Mouse (Mus musculus): ENCODE measurements around the gene Krt2. TPM values are rescaled to one million over a fixed set of nuclear protein-coding genes. Genes with fewer than 3 reads are reported as not detected.

Gene Krt2
- total RNA-seq (2021): not detected

- no peak for DNase-seq (ENCODE audit: low spot score)
- intact Hi-C loops (cut with DNase I): no loop called here
These were observed at the start of gene Krt2 for GRCm38 (mm10) chr15:101817875-101818274. Krt2 (minus strand) TSS chr15:101818169.

- intact Hi-C loops (cut with DNase I): loop anchor here (5.0 kb wide), 1 partner anchor 91 kb away; no protein-coding TSS in a partner anchor
- no peak for DNase-seq (ENCODE audit: low spot score)
These were observed 48.8 kb upstream of the Krt2 start for GRCm38 (mm10) chr15:101866754-101867153.

DNA sequence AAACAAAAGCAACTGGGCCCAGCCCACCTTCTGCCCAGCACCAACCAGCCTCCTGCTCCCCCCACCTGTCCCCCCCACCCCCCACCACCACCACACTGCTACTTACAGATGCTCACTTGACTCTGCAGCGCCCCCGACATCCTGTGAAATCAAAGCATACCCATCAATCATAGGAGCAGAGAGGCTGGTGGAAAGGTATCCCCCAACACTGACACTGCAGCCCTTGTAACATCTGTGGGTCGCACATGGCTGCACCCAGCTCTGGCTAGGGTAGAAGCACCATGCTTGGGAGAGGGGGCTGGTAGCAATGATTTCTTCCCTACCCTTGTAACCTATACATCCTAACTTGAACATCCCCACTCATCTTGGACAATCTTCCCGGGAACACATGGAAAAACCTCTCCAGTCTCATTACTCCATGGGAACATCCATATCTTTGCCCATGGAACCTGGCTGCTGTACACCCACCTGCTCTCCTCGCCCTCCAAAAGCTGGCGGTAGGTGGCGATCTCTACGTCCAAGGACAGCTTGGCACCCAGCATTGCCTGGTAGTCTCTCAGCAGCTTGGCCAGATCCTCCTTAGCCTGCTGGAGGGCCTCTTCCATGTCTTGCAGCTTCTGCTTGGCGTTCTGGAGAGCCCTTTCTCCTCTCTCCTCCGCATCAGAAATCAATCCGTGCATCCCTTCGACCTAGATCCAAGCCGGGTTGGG lies 42.6 kb upstream of the Krt2 start:
- no peak for DNase-seq (ENCODE audit: low spot score)

GRCm38 (mm10) chr15:101859735-101860170 lies 41.8 kb upstream of the Krt2 start:
- no peak for DNase-seq (ENCODE audit: low spot score)
- intact Hi-C loops (cut with DNase I): no loop called here

More for the DNA sequence above, 42.6 kb upstream of the Krt2 start:
- intact Hi-C loops (cut with DNase I): no loop called here

DNA sequence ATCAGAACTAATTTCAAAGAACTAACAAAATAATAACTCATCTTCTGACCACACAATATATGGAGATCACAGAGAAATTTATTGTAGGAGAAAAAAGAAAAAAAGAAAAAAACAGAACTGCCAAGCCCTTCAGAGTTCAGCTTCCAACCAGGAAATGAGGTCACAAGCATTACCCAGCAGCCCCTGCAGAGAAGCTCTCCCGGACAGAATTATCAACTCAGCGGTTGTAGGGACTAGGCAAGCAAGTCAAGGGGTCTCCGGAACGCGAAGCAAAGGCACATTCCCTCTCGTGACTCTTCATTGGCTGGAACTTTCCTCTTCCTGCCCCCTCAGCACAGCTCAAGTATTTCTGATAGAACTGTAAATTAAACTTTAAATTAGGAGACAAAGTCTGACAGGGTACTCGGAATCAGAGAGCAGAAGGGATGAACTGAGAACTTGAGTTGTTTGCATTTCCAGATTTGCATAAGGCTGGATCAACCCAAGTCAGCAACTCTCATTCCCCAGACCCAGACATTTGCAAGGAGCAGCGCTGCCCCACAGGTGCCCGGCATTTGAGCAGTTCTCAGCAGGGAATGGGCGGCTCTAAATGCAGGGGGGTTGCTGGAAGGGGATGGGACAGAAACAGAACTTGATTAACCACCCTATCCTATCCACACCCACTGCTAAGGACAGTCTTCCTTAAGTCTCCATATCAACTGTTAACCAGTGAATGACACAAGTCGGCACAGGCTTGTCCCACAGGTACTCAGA lies 40.9 kb upstream of the Krt2 start:
- DNase-seq (ENCODE audit: low spot score): no peak

DNA sequence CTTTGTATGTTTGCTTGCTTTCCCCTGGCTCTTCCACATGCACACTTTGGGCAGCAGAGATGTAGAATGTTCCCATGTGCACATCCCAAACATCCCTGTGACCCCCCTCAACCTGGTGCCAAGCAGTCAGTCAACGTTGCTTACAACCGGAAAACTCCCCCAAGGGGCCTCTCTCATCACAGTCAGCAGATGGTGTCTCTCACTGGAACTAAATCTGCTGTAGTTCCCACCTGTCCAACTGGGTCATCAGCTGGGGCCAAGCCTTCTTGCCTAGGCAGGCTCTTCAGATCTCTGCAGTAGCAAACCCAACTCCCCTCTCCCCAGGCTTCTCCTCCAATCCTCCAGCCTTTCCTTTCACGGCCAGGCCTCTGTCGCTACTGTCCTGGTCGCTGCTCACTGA lies 38.7 kb upstream of the Krt2 start:
- intact Hi-C loops (cut with DNase I): no loop called here
- DNase-seq (ENCODE audit: low spot score): no peak

More for the DNA sequence above, 40.9 kb upstream of the Krt2 start:
- intact Hi-C loops (cut with DNase I): no loop called here

DNA sequence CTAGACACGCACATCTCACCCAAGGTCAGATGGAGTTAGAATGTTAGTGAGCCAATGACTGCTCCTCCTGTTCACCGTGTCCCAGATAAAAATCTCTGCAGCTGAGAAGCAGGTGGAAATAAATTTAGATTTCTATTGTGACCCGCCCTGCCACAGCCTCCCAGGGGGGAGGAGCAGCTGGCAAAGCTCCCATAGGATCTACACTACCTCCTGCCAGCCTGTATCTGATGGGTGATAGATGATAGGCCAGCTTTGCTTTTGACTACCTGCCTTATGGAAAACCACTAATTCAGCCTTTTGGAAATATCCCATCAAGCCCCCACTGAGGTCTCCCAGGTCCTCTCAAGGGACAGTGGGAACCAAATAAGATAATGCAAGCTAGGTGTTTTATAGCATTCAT lies 37.8 kb upstream of the Krt2 start:
- no peak for DNase-seq (ENCODE audit: low spot score)
- intact Hi-C loops (cut with DNase I): no loop called here

- no peak for DNase-seq (ENCODE audit: low spot score)
- intact Hi-C loops (cut with DNase I): no loop called here
These were observed 36.3 kb upstream of the Krt2 start for GRCm38 (mm10) chr15:101854294-101854693.

DNA sequence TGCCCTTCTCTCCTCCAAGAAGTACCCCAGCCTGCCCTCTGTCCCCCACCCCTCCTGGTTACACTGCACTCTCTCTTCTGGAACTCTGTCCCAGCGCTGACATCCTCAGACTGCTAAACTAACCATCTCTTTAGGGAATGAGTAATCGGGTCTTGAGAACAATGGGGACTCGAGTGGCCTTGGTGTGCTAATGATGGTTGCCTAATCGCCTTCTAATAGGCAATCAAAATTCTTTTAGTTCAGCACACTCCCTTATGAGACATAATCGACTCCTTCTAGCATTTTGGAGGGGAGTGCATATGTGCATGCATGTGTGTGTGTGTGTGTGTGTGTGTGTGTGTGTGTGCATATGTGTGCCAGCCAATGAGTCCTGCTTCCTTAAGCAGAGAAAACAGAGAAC lies 34.6 kb upstream of the Krt2 start:
- DNase-seq (ENCODE audit: low spot score): no peak
- intact Hi-C loops (cut with DNase I): no loop called here

DNA sequence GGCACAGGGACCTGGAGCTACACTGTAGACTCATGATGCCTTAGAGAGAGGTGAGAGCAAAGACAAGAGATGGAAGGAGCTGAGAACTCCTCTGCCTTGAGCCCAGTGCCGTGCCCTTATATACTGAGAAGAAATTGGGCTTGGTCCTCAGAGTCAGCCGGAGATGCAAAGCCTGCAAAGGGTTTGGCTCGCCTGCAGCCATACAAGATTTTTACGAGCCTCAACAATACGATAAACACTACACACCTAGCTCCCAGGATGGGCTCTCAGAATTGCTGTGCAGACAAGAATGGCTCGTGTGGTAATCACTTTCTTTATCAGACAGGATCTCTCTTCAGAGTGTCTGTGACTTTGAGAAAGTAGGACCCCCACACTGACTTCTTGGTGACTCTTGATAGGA lies 32.7 kb upstream of the Krt2 start, which contains the start of gene Krt1:
Gene Krt1 (minus strand): TSS at position 101 of the 400 bp plus-strand sequence.
- intact Hi-C loops (cut with DNase I): no loop called here
- no peak for DNase-seq (ENCODE audit: low spot score)

DNA sequence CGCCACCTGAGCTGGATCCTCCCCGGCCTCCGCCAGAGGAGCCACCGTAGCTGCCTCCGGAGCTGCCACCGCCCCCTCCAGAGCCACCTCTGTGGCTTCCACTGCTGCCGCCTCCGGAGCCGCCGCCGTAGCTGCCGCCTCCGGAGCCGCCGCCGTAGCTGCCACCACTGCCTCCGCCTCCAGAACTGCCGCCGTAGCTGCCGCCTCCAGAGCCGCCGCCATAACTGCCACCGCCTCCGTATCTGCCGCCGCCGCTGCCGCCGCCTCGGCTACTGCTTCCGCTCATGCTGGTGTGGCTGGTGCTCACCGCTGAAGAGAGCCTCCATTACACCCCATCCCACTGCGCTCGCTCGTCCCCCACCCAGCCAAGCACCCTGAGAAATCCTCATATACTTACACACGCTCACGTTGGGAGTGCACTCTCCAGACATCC lies 28.0 kb upstream of the Krt2 start:
- no peak for DNase-seq (ENCODE audit: low spot score)
- intact Hi-C loops (cut with DNase I): no loop called here

DNA sequence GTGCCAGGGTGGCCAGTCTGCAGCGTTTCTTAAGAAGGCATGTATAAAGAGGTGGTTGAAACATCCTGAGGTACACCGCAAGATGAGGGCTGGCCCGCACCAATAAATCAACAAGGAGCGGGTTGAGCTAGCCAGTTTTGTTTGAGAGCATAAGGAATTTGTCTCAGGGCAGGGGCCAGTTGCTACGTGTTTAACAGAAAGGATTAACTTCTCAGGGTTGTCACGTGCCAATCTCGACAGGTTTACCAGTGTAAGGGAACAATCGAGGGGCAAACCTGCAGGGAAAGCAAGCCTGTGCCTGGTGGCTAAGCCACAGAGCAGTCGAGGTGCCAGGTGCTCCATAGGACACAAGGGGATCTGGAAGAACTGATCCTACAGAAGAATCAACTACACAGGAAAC lies 25.2 kb upstream of the Krt2 start:
- DNase-seq (ENCODE audit: low spot score): no peak
- intact Hi-C loops (cut with DNase I): no loop called here

DNA sequence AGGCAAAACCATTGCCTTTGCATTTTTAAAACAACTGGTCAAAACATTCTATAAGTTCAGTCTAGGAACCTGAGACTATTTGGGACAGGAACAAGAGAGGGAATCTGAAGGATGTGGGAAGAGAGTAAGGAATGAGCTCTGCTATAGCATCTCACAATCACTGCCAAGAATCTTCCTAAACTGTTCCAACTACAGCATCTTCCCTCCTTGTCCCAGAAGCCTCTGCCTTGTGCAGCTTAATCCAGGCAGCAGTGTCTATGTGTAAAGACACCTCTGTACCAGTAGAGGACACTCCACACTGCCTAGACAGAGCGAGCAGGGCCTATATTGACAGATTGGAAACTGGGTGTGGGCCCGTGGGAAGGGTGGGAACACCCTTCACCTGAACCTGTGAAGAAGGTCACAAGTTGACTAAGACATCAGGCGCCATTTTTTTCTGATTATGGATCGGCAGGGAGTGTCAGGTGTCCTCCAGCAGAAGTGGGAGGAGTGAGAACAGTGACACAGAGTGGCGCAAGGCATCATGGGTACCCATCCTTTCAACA lies 16.9 kb upstream of the Krt2 start:
- DNase-seq (ENCODE audit: low spot score): no peak
- intact Hi-C loops (cut with DNase I): no loop called here

DNA sequence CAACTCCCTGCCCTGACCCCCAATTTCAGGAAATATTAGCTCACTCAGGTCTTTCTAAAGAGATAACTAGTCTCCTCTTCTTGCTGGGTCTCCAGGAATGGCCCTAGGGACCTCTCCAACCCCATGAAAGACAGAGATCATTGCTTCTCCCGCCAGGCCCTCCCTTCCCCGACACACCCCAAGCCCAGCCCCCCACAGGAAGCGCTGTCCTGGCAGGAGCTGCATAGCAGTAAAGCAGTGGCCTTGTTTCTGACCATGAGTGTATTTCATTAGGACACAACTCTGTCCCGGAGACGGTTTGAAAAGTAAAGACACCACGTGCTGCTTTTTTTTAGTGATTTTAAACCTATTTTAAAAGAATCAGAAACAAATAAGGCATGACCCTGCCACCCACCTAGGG lies 15.2 kb upstream of the Krt2 start:
- no peak for DNase-seq (ENCODE audit: low spot score)
- intact Hi-C loops (cut with DNase I): no loop called here

DNA sequence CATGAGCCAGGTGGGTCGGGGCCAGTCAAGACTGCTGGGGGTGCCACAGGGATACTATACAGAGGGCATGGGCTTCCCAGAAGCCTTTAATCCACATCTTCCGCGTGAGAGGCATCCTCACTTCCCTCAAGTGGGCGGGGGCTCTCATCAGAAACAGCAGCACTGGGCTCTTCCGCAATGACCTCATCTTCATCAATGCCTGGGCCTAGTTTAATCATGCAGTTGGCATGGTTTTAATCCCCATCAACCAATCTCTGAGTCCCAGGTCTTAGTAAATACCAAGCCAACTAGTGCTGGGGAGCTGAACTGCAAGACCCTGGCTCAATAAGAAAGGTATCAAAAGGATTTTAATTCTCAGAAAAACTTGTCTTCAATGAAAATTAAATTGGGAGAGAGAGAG lies 11.5 kb upstream of the Krt2 start:
- intact Hi-C loops (cut with DNase I): no loop called here
- no peak for DNase-seq (ENCODE audit: low spot score)

GRCm38 (mm10) chr15:101821786-101822185 lies 3.8 kb upstream of the Krt2 start:
- intact Hi-C loops (cut with DNase I): no loop called here
- DNase-seq (ENCODE audit: low spot score): no peak

GRCm38 (mm10) chr15:101803052-101803822 lies 14.7 kb downstream of the Krt2 start:
- DNase-seq (ENCODE audit: low spot score): no peak
- intact Hi-C loops (cut with DNase I): no loop called here

DNA sequence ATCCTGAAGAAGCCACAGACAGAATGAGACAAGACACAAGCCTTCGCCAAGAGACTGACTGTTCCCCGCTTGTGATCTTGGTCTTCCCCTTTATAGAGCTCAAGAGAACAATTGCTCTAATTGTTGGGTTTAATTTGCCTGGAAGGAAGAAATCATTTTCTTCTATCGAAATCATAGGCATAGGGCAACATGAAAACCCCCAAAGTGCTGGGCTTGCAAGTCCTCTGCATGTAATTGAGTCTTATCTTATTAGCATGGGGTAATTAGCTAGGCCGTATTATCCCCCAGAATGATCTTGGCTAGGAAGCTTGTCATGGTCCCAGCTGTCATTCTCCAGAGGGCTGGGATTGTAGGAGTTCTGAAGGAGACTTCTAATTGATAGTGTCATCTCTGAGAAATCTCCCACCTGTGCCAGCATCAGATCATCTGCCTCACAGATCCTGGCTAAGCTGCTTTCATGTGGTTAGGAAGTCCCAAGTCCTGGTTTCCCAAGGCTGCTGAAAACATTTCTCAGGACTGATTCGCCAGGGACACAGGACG lies 15.6 kb downstream of the Krt2 start, which contains the start of gene Krt73:
Gene Krt73 (minus strand): TSS at position 51 of the 540 bp plus-strand sequence.
- no peak for DNase-seq (ENCODE audit: low spot score)
- intact Hi-C loops (cut with DNase I): no loop called here

DNA sequence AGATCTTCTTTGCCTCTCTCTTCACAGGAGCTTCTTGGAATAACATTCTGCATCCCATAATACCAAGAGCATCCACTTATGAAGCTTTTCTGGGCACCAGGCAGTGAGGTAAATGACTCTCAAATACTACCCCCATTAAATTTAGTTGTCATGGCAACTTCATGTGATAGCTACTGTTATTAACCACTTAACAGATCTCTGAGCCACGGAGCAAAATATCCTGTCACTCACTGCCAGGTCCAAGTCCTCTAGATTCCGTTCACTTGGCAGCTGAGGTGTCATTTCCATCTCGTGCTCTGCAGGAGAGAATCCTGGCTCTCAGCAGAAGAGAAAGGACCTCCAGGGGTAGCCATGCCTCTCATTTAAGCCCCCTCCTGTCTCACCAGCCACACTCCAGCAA lies 27.1 kb downstream of the Krt2 start:
- intact Hi-C loops (cut with DNase I): no loop called here
- DNase-seq (ENCODE audit: low spot score): no peak

- intact Hi-C loops (cut with DNase I): no loop called here
- DNase-seq (ENCODE audit: low spot score): no peak
These were observed 31.6 kb downstream of the Krt2 start, which contains the start of gene Krt72 for GRCm38 (mm10) chr15:101786360-101786759. Krt72 (minus strand) TSS chr15:101786460.

Measured in heart, postnatal 25 days (tissue).